Mouse (Mus musculus) lung, embryonic 14.5 days (tissue): ENCODE data around the gene Fggy. TPM values are rescaled to one million over a fixed set of nuclear protein-coding genes. Genes with fewer than 3 reads are reported as not detected.

ENCODE experiments used
- ATAC-seq: fragments of 200-750 bp; cut with Nextera tagmentation; 2 replicates; pipeline ENCODE4 v1.8.0; 2017; ENCODE audit warnings: mild to moderate bottlenecking, moderate TSS enrichment, moderate library complexity; ENCODE audit not compliant: insufficient read depth
- DNase-seq: peaks from one replicate; pipeline ENCODE4 v3.0.0-alpha.2; 2015
- H3K27ac ChIP-seq: fragments of 300-500 bp; sonication (generic); 2 replicates; pipeline ENCODE4 v1.5.1; 2014; ENCODE audit warnings: low read depth, mild to moderate bottlenecking, moderate library complexity
- H3K27me3 ChIP-seq: fragments of 300-500 bp; sonication (generic); 2 replicates; pipeline ENCODE4 v1.6.1; 2014; ENCODE audit warnings: low read length, control low read depth; ENCODE audit not compliant: insufficient read depth
- H3K36me3 ChIP-seq: fragments of 300-500 bp; sonication (generic); 2 replicates; pipeline ENCODE4 v1.6.1; 2014; ENCODE audit warnings: control low read depth; ENCODE audit not compliant: insufficient read depth
- H3K4me1 ChIP-seq: fragments of 300-500 bp; sonication (generic); 2 replicates; pipeline ENCODE4 v1.6.1; 2014; ENCODE audit warnings: antibody characterized with exemption, control low read depth; ENCODE audit not compliant: insufficient read depth
- H3K4me2 ChIP-seq: fragments of 300-500 bp; sonication (generic); 2 replicates; pipeline ENCODE4 v1.6.1; 2014; ENCODE audit warnings: mild to moderate bottlenecking
- H3K4me3 ChIP-seq: fragments of 300-500 bp; sonication (generic); 2 replicates; pipeline ENCODE4 v1.5.1; 2014; ENCODE audit warnings: low read depth, low read length
- H3K9ac ChIP-seq: fragments of 300-500 bp; sonication (generic); 2 replicates; pipeline ENCODE4 v1.6.1; 2014
- H3K9me3 ChIP-seq: fragments of 300-500 bp; sonication (generic); 2 replicates; pipeline ENCODE4 v1.6.1; 2016; ENCODE audit warnings: low read depth, low read length, control low read depth
- CTCF ChIP-seq: IDR thresholded peaks from 2 replicates; pipeline ENCODE4 v1.5.1; 2016; ENCODE audit warnings: antibody characterized with exemption, low read depth
- WGBS: fragments of 180-500 bp; shearing (Covaris S2); extraction: QIAGEN DNeasy Blood & Tissue Kit; methylation state at CpG from one replicate; pipeline ENCODE4 v1.1.7; 2014; 5-methylcytosine and 5-hydroxymethylcytosine counted together
- polyA plus RNA-seq: library from polyadenylated mRNA; unstranded; fragments of >200 nt; fragmentation: Nextera tagmentation; extraction: Ambion mirVana; gene quantifications from 2 replicates; pipeline ENCODE4 v1.2.1, GENCODE M21; 2014

Fggy gene
- polyA plus RNA-seq, 1 experiment from 2014 or later: 9.8 TPM

GRCm38 (mm10) chr4:95899926-95900712 lies 342.8 kb downstream of the Fggy start:
- 45% methylated on average over 4 of the region's 4 CpGs for WGBS
- no peak for ATAC-seq
- H3K27ac ChIP-seq: peak overlapping the region; percentile 63; the same call in 1 of the 2 replicates
- no peak for TF ChIP-seq CTCF
- H3K4me1 ChIP-seq: peaks cover 26% of the 10 kb centered on the region
- no peaks in the 10 kb centered on the region for H3K36me3 ChIP-seq
- no peak overlapping the region for H3K9ac ChIP-seq
- H3K4me2 ChIP-seq: no peak overlapping the region
- H3K9me3 ChIP-seq: no peaks in the 10 kb centered on the region
- H3K4me3 ChIP-seq: no peak overlapping the region
- no peaks in the 10 kb centered on the region for H3K27me3 ChIP-seq
- no peak for DNase-seq

GRCm38 (mm10) chr4:95900815-95901214 lies 343.5 kb downstream of the Fggy start:
- WGBS: 28% methylated on average over 1 of the region's 1 CpGs
- no peak overlapping the region for H3K4me3 ChIP-seq
- no peaks in the 10 kb centered on the region for H3K27me3 ChIP-seq
- DNase-seq (no peak), ATAC-seq (no peak)
- no peak for TF ChIP-seq CTCF
- H3K9me3 ChIP-seq: no peaks in the 10 kb centered on the region
- H3K27ac ChIP-seq: no peak overlapping the region
- H3K4me2 ChIP-seq: no peak overlapping the region
- no peaks in the 10 kb centered on the region for H3K36me3 ChIP-seq
- H3K9ac ChIP-seq: no peak overlapping the region
- peaks cover 26% of the 10 kb centered on the region for H3K4me1 ChIP-seq

- ATAC-seq: no peak
- Histone ChIP-seq H3K9ac (no peak overlapping the region), H3K9me3 (no peaks in the 10 kb centered on the region), H3K4me2 (no peak overlapping the region), H3K36me3 (no peaks in the 10 kb centered on the region), H3K4me1 (no peaks in the 10 kb centered on the region), H3K27me3 (no peaks in the 10 kb centered on the region), H3K4me3 (no peak overlapping the region), H3K27ac (no peak overlapping the region)
- no peak for TF ChIP-seq CTCF
- DNase-seq: no peak
These were observed 348.8 kb downstream of the Fggy start for GRCm38 (mm10) chr4:95906141-95906540.

- no peak for ATAC-seq
- H3K9me3 ChIP-seq: no peaks in the 10 kb centered on the region
- no peak overlapping the region for H3K9ac ChIP-seq
- H3K4me2 ChIP-seq: no peak overlapping the region
- no peak overlapping the region for H3K27ac ChIP-seq
- TF ChIP-seq CTCF: no peak
- 37% methylated on average over 2 of the region's 2 CpGs for WGBS
- H3K36me3 ChIP-seq: no peaks in the 10 kb centered on the region
- DNase-seq: no peak
- no peaks in the 10 kb centered on the region for H3K4me1 ChIP-seq
- H3K27me3 ChIP-seq: no peaks in the 10 kb centered on the region
- H3K4me3 ChIP-seq: no peak overlapping the region
These were observed 352.7 kb downstream of the Fggy start for GRCm38 (mm10) chr4:95909689-95910654.

- Histone ChIP-seq H3K4me1 (0 out of 2 replicates have a peak, but pooled peaks cover 3% of the 10 kb centered on the region), H3K4me3 (no peak overlapping the region), H3K36me3 (no peaks in the 10 kb centered on the region), H3K9ac (no peak overlapping the region), H3K27me3 (no peaks in the 10 kb centered on the region), H3K4me2 (no peak overlapping the region), H3K27ac (no peak overlapping the region), H3K9me3 (no peaks in the 10 kb centered on the region)
- DNase-seq (no peak), ATAC-seq (no peak)
- TF ChIP-seq CTCF: no peak
- WGBS: 77% methylated on average over 1 of the region's 1 CpGs
These were observed 355.7 kb downstream of the Fggy start for GRCm38 (mm10) chr4:95913026-95913425.

GRCm38 (mm10) chr4:95915628-95916579 lies 358.6 kb downstream of the Fggy start:
- Histone ChIP-seq H3K4me3 (no peak overlapping the region), H3K27me3 (no peaks in the 10 kb centered on the region), H3K4me2 (no peak overlapping the region), H3K9ac (no peak overlapping the region), H3K9me3 (no peaks in the 10 kb centered on the region), H3K4me1 (0 out of 2 replicates have a peak, but pooled peaks cover 3% of the 10 kb centered on the region), H3K27ac (no peak overlapping the region), H3K36me3 (no peaks in the 10 kb centered on the region)
- ATAC-seq (no peak), DNase-seq (no peak)
- TF ChIP-seq CTCF: no peak
- 69% methylated on average over 8 of the region's 8 CpGs for WGBS
